Mouse (Mus musculus) lung, adult 2 months (tissue): Measurements from ENCODE around the gene Ifrd2. TPM values are rescaled to one million over a fixed set of nuclear protein-coding genes. Genes with fewer than 3 reads are reported as not detected.
"Not testable (repeated sequence)": the region's sequence is repeated elsewhere in the genome, so short reads cannot be mapped to it uniquely, and the experiment has no call there.

Source experiments
- DNase-seq: peaks from one replicate; pipeline ENCODE4 v3.0.0; 2022
- H3K4me1 ChIP-seq: fragments of 200-500 bp; 2 replicates; pipeline ENCODE4 v1.6.1; 2011; ENCODE audit warnings: low read length; ENCODE audit not compliant: control insufficient read depth, insufficient read depth
- H3K4me3 ChIP-seq: fragments of 200-500 bp; replicated peaks from 2 replicates; pipeline ENCODE3; 2011; ENCODE audit warnings: low read depth, mild to moderate bottlenecking, control low read depth, low read length; ENCODE audit errors: extremely low read depth
- CTCF ChIP-seq: fragments of 200-500 bp; IDR thresholded peaks from 2 replicates; pipeline ENCODE4 v1.5.1; 2011; ENCODE audit warnings: mild to moderate bottlenecking, low read length, control low read depth; ENCODE audit not compliant: insufficient read depth
- POLR2A ChIP-seq: fragments of 200-500 bp; IDR thresholded peaks from 2 replicates; pipeline ENCODE4 v1.6.1; 2011; ENCODE audit warnings: low read depth, mild to moderate bottlenecking, control low read depth, low read length, borderline replicate concordance; ENCODE audit errors: extremely low read depth
- WGBS: fragments of 180-500 bp; shearing (Covaris S2); methylation state at CpG from one replicate; pipeline ENCODE4 v1.1.7; 2018; 5-methylcytosine and 5-hydroxymethylcytosine counted together
- polyA plus RNA-seq: library from polyadenylated mRNA; depleted of rRNA; stranded (reverse); fragments of >200 nt; gene quantifications from 2 replicates; pipeline ENCODE4 v1.2.3, GENCODE M21; 2012

Ifrd2 gene
- polyA plus RNA-seq, 1 experiment, result 41.8 TPM

DNA sequence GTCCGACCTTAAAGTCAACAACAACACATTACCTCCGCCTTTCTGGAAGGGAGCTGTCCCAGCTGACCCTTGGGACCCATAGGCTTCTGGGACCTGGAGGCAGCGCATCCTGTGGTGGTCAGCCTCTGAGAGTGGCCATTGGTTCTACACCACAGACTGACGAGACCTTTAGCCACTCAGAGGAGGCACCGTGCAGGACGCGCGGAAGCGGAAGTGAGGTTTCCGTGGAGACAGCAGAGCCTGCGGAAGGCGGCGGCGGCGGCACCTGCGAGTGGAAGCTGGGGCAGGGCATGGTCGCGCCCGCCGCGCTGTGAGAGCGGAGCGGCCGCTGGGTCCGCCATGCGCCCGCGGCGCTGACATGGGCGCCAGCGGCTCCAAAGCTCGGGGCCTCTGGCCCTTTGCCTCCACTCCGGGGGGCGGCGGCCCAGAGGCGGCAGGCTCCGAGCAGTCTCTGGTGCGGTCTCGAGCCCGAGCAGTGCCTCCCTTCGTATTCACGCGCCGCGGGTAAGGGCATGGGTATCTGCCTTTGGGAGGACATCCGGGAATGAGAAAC lies 24.3 kb upstream of the Ifrd2 start, which contains the start of gene Tusc2:
Gene Tusc2, plus strand, starts transcription at position 227 of the 553 bp plus-strand sequence.
- WGBS, result under 1% methylated on average over 44 of the region's 46 CpGs
- TF ChIP-seq CTCF (no peak), POLR2A (peak; percentile 82; the same call in 1 of the 2 replicates)
- DNase-seq, result peak; percentile 92
- Histone ChIP-seq H3K4me3 (peak within 1 kb of the TSS; percentile 73), H3K4me1 (peaks cover 6% of the 10 kb centered on the region)

DNA sequence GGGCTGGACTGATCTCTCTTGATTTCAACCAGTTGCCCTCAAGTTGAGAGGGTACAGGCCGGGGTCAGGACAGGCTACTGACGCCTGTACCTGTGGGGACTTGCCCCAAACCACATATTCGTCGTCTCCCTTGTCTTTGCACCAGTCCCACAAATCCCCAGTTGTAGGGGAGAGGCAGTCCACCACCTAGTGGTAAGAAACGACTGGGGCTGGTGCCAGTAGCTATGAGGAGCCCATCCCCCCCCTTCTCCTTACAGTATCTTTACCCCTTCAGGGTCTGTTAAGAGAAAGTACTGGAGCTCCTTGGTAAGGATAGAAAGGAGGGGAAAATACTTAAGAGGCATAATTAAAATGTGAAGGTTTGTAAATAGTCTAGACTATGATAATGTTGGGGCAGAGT lies 21.9 kb upstream of the Ifrd2 start:
- Histone ChIP-seq H3K4me3 (peak overlapping the region; percentile 60), H3K4me1 (peaks cover 13% of the 10 kb centered on the region)
- TF ChIP-seq CTCF, result 0 out of 2 replicates have a peak, but pooled peaks have one; percentile 15
- 35% methylated on average over 5 of the region's 5 CpGs for WGBS
- DNase-seq, result not testable (repeated sequence)

DNA sequence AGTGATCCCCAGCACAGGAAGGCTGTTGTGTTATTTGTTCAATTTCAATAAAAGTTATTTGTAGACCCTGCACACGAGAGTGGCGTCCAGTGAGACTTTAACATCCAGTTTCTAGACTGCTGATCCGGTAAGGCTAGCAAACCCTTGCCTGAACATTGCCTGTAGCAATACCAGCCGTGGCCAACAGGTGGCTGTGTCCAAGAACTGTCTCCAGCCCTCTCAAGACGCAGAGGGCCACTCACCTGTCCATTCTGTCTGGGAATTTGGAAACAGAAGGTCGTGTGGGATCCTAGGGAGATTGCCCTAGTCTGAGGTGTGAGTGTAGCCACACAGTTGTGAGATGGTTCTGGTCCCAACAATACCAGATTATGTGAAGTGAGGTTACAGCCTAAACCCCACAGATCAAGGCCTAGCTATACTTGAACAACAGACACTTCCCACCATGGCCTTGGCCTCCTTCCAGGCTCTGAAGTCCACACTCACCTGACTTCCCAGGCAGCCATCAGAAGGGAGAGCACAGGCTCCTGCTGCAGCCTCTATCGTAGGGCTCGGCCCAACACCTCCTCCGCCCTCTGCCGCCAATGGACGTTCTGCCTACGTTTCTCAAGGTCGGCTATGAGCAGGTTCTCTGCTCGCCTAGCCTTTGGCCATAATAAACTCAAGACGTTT lies 21.3 kb upstream of the Ifrd2 start:
- 29% methylated on average over 15 of the region's 15 CpGs for WGBS
- DNase-seq, result peak; percentile 92
- H3K4me3 ChIP-seq, result peak overlapping the region; percentile 76
- H3K4me1 ChIP-seq, result peaks cover 17% of the 10 kb centered on the region
- TF ChIP-seq CTCF (peak; percentile 97), POLR2A (peak; percentile 59)

DNA sequence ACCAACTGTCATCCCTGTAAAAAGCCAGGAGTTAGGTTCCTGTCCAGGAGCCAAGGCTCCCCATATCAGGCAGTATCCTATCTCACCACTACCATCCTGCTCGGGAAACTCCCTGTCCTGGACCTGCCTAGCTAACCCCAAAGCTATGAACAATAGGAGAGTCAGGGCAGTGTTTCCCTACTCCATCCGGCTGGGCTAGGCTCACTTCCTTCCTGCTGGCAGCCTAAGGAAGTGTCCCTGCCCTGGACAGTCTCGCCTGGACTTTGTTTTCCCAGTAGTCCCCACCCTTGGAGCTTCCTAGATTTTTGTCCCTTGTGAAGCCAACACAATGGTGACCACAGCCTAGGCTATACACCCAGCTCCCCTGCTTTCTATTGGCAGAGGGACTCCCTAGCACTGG lies 20.6 kb upstream of the Ifrd2 start:
- WGBS, result 38% methylated on average over 3 of the region's 3 CpGs
- Histone ChIP-seq H3K4me1 (peaks cover 17% of the 10 kb centered on the region), H3K4me3 (peak overlapping the region; percentile 76)
- TF ChIP-seq CTCF (no peak), POLR2A (peak; percentile 51; the same call in 1 of the 2 replicates)
- DNase-seq, result peak; percentile 48

DNA sequence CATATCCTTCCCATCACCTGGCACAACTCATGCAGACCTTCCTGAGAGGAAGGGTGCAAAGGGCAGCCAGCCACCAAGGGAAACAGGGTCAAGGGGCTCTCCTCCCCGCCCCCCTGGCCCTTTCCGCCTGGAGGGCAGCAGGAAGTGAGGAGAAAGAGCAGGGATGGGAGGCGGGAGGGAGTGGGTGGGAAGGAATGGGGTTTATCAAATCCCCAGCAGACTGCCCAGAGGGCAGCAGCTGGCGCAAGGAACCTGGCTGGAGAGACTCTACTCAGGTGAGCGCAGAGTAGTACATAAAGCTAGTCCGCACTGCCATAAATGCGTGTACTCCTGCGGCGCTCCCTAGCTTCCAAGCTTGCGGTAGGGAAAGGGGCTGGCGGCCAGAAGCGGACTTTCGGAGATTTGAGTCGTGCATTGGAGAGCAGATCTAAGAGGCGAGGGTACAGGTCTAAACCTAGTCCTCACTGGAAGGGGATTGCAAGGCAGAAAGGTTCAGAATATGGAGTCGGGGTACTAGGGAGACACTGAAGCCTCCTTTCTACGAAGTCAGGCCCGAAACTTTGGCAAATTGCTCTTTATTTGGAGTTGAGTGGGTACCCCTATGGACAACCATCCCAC lies 19.6 kb upstream of the Ifrd2 start, which contains the start of gene Hyal2:
Gene Hyal2, plus strand, starts transcription at position 244 of the 618 bp plus-strand sequence.
- WGBS, result 25% methylated on average over 18 of the region's 18 CpGs
- H3K4me1 ChIP-seq, result peaks cover 20% of the 10 kb centered on the region
- DNase-seq, result peak; percentile 49
- H3K4me3 ChIP-seq, result peak within 1 kb of the TSS; percentile 91
- no peak for TF ChIP-seq CTCF
- TF ChIP-seq POLR2A, result peak; percentile 85; the same call in 1 of the 2 replicates

DNA sequence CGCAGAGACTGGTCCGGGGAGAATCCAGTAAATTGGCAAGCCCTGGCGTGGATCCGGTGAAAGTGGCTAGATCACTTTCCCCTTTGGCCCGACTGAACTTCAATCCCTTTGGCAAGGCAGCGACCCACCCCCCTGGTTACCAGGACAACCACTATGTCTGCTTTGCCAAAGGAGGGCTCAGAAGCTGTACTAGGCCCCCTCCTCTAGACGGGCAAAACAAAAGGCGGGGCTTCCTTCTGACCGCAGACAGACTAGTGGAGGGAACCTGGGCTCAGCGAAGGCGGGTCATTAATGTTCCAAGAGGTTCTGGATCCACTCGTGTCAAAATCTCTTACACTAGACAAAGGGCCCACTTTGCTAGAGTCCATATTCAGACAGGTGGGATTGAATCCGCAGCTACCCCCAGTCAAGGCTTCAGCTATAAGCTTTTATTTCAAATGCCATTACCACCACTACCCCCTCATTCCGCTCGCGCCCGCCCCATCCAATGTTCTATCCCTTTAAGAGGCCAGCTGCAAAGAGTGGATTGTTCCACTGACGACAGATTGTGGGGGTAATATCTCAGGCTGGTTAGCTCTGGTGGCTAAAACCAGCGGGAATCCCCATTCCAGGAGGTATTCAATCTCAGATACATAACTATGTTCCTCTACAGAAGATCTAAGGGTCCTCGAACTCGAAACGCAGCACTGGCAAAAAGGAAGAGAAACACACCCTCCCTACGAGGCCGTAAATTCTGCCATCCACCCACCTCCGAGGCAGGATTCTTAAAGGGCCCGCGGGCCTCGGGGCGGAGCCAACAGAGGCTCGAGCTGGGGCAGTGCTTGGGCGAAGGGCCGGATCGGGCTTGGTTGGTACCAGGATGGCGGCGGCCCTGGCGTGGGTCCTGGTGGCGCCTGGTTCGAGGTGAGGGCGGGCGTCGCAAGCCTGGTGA lies 18.8 kb upstream of the Ifrd2 start:
- WGBS, result under 1% methylated on average over 41 of the region's 41 CpGs
- H3K4me1 ChIP-seq, result peaks cover 20% of the 10 kb centered on the region
- TF ChIP-seq POLR2A (no peak; the same call in 1 of the 2 replicates), CTCF (no peak)
- peak; percentile 85 for DNase-seq
- H3K4me3 ChIP-seq, result peak overlapping the region; percentile 91

DNA sequence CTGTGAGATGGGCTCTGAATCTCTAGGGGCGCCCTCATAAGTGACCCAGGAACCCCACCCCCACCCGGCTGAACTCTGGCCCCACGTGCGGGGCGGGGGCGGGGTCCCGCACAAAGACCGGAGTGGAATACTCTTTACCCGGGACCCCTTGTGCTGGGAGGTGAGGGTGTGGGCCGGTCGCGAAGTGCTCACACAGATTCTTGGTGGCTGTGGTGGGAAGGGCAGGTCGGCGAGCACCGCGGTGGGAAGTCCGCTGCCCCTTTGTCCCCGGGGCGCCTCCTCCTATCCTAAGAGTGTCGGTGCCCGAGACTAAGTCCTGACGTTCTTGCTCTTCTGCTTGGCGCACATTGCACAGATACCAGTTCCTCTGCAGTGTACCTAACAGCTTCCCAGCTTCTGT lies 18.2 kb upstream of the Ifrd2 start:
- TF ChIP-seq POLR2A (no peak), CTCF (no peak)
- H3K4me3 ChIP-seq, result peak overlapping the region; percentile 91
- H3K4me1 ChIP-seq, result peaks cover 16% of the 10 kb centered on the region
- DNase-seq, result no peak
- WGBS, result under 1% methylated on average over 23 of the region's 23 CpGs

DNA sequence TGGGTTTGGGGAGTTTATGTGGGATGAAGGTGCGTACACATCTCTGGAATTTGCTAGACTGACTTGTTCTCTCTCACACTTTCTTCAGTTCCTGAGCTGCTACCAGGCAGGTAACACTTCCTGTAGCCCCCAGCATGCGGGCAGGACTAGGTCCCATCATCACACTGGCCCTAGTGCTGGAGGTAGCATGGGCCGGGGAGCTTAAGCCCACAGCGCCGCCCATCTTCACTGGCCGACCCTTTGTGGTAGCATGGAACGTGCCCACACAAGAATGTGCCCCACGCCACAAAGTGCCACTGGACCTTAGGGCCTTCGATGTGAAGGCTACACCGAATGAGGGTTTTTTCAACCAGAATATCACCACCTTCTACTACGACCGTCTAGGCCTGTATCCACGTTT lies 17.4 kb upstream of the Ifrd2 start:
- 29% methylated on average over 13 of the region's 13 CpGs for WGBS
- no peak for DNase-seq
- TF ChIP-seq POLR2A, result peak; percentile 28; the same call in 1 of the 2 replicates
- no peak for TF ChIP-seq CTCF
- Histone ChIP-seq H3K4me1 (peaks cover 14% of the 10 kb centered on the region), H3K4me3 (peak overlapping the region; percentile 91)

DNA sequence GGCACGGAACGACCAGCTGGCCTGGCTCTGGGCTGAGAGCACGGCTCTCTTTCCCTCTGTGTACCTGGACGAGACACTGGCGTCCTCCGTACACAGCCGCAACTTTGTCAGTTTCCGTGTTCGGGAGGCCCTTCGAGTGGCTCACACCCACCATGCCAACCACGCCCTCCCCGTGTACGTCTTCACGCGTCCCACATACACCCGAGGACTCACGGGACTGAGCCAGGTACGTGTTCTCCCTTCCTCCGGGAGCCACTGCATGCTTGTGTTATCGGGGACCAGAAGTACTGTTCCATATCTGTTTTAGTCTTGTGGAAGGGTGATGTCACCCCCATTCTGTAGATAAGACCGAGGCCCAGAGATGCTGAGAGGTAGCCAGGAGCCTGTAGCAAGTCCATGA lies 16.6 kb upstream of the Ifrd2 start:
- H3K4me1 ChIP-seq, result peaks cover 14% of the 10 kb centered on the region
- WGBS, result 54% methylated on average over 21 of the region's 21 CpGs
- no peak for TF ChIP-seq CTCF
- peak; percentile 47; the same call in 1 of the 2 replicates for TF ChIP-seq POLR2A
- peak overlapping the region; percentile 91 for H3K4me3 ChIP-seq
- DNase-seq, result no peak
